17 mouse cellular contexts compared by ENCODE assay signal in genomic region chr7:37602871-37603524, GRCm38 (mm10).
DNase-seq lines count a peak whose midpoint lies in the region; ATAC-seq lines count a peak whose summit lies in the region.
"Had no signal": no experiment of that assay in that cellular context is flagged by ENCODE, and none has a peak within 500 bp of the region (broad histone marks: within the 10 kb centered on the region; RNA-seq: fewer than 3 reads in every experiment).

No protein-coding gene starts in this region.

- H3K4me2 ChIP-seq in neural tube, embryonic 12.5 days (replicated peaks) = no peak overlapping the region
- no peak overlapping the region for H3K4me2 ChIP-seq in neural tube, embryonic 15.5 days
- H3K4me2 ChIP-seq in midbrain, embryonic 13.5 days (replicated peaks) = no peak overlapping the region
- H3K4me2 ChIP-seq: embryonic facial prominence, embryonic 13.5 days had no signal

- H3K4me3 ChIP-seq in neural tube, embryonic 12.5 days = no peak overlapping the region
- H3K4me3 ChIP-seq in neural tube, embryonic 15.5 days (replicated peaks) = no peak overlapping the region
- H3K4me3 ChIP-seq in embryonic facial prominence, embryonic 10.5 days = no peak overlapping the region
- H3K4me3 ChIP-seq in midbrain, embryonic 13.5 days (replicated peaks) = no peak overlapping the region
- H3K4me3 ChIP-seq: embryonic facial prominence, embryonic 13.5 days had no signal

- peaks cover 11% of the 10 kb centered on the region; the same call in 1 of the 2 replicates for H3K4me1 ChIP-seq in neural tube, embryonic 12.5 days
- H3K4me1 ChIP-seq in neural tube, embryonic 15.5 days = peaks cover 11% of the 10 kb centered on the region
- peaks cover 43% of the 10 kb centered on the region for H3K4me1 ChIP-seq in embryonic facial prominence, embryonic 10.5 days
- H3K4me1 ChIP-seq in midbrain, embryonic 13.5 days (replicated peaks) = peaks cover 17% of the 10 kb centered on the region

- 0 out of 2 replicates have a peak, but pooled peaks cover 3% of the 10 kb centered on the region for H3K36me3 ChIP-seq in neural tube, embryonic 12.5 days
- H3K36me3 ChIP-seq in neural tube, embryonic 15.5 days = no peaks in the 10 kb centered on the region
- no peaks in the 10 kb centered on the region; the same call in 1 of the 2 replicates for H3K36me3 ChIP-seq in embryonic facial prominence, embryonic 10.5 days (replicated peaks)
- no peaks in the 10 kb centered on the region for H3K36me3 ChIP-seq in midbrain, embryonic 13.5 days
- H3K36me3 ChIP-seq: embryonic facial prominence, embryonic 13.5 days had no signal

- ATAC-seq in neural tube, embryonic 12.5 days (ENCODE audit: low FRiP score, low read depth) = peak; percentile 58; the same call in 1 of the 2 replicates
- ATAC-seq in neural tube, embryonic 15.5 days (ENCODE audit: low FRiP score) = no peak
- peak; percentile 58 for ATAC-seq in midbrain, embryonic 13.5 days
- ATAC-seq: inflammation-experienced regulatory T-cells, adult 6 months had no signal

- H3K27ac ChIP-seq in neural tube, embryonic 12.5 days = no peak overlapping the region
- H3K27ac ChIP-seq in neural tube, embryonic 15.5 days (replicated peaks) = no peak overlapping the region
- no peak overlapping the region for H3K27ac ChIP-seq in embryonic facial prominence, embryonic 10.5 days (replicated peaks)
- peak overlapping the region; percentile 39; the same call in 1 of the 2 replicates for H3K27ac ChIP-seq in midbrain, embryonic 13.5 days
- H3K27ac ChIP-seq: embryonic facial prominence, embryonic 13.5 days; macrophage had no signal

- 24% methylated on average over 9 of the region's 9 CpGs for WGBS in neural tube, embryonic 12.5 days
- 22% methylated on average over 9 of the region's 9 CpGs for whole genome bisulfite sequencing in neural tube, embryonic 15.5 days
- WGBS in embryonic facial prominence, embryonic 10.5 days = 22% methylated on average over 9 of the region's 9 CpGs
- WGBS in midbrain, embryonic 13.5 days = 8% methylated on average over 9 of the region's 9 CpGs

- peak; percentile 21 for DNase-seq in embryonic facial prominence, embryonic 10.5 days (ENCODE audit: low spot score)
- peak; percentile 78 for DNase-seq in retina, postnatal 1 day
- DNase-seq in cerebellum, postnatal 10 days = no peak
- DNase-seq in urinary bladder, adult 2 months (ENCODE audit: low spot score) = no peak
- no peak for DNase-seq in layer of hippocampus, adult 9-10 months (ENCODE audit: low spot score)
- DNase-seq: cerebellum, adult 11 months; gastrocnemius, postnatal 36 days; heart, postnatal 10 days; kidney, adult 8-10 months; kidney, postnatal 25 days; lung, adult 2 months had no signal

- no peaks in the 10 kb centered on the region for H3K27me3 ChIP-seq in neural tube, embryonic 12.5 days (replicated peaks)
- H3K27me3 ChIP-seq in neural tube, embryonic 15.5 days (replicated peaks) = no peaks in the 10 kb centered on the region
- H3K27me3 ChIP-seq in embryonic facial prominence, embryonic 10.5 days (replicated peaks; ENCODE audit: low read depth, poor library complexity, severe bottlenecking) = 0 out of 2 replicates have a peak, but pooled peaks cover 3% of the 10 kb centered on the region
- no peaks in the 10 kb centered on the region for H3K27me3 ChIP-seq in midbrain, embryonic 13.5 days

- no peak overlapping the region for H3K9ac ChIP-seq in neural tube, embryonic 12.5 days
- no peak overlapping the region for H3K9ac ChIP-seq in neural tube, embryonic 15.5 days (replicated peaks)
- H3K9ac ChIP-seq in midbrain, embryonic 13.5 days (replicated peaks) = no peak overlapping the region
- H3K9ac ChIP-seq: embryonic facial prominence, embryonic 13.5 days had no signal

- H3K9me3 ChIP-seq in neural tube, embryonic 12.5 days = no peaks in the 10 kb centered on the region
- H3K9me3 ChIP-seq in neural tube, embryonic 15.5 days (replicated peaks) = no peaks in the 10 kb centered on the region
- 0 out of 2 replicates have a peak, but pooled peaks cover 3% of the 10 kb centered on the region for H3K9me3 ChIP-seq in embryonic facial prominence, embryonic 10.5 days
- no peaks in the 10 kb centered on the region for H3K9me3 ChIP-seq in midbrain, embryonic 13.5 days
- H3K9me3 ChIP-seq: embryonic facial prominence, embryonic 13.5 days had no signal

Comparison
In these comparisons a context has a peak if more than half of its experiments do, and no peak if none do; other contexts are left out.
1. DNase-seq: peak in embryonic facial prominence, embryonic 10.5 days (single experiment) and retina, postnatal 1 day (single experiment); none in cerebellum, postnatal 10 days (0 of 2), urinary bladder, adult 2 months (single experiment) and layer of hippocampus, adult 9-10 months (single experiment).